Mouse (Mus musculus) layer of hippocampus, adult 8-10 months (tissue): ENCODE data around the gene C1ql1. TPM values are rescaled to one million over a fixed set of nuclear protein-coding genes. Genes with fewer than 3 reads are reported as not detected.

Experiments used
- DNase-seq, 2 experiments: peaks; one replicate each; pipeline ENCODE4 v3.0.0; 2022; ENCODE audit warnings: low spot score in 2 of 2
- total RNA-seq, 4 experiments: library from RNA; stranded (reverse); gene quantifications; 2 replicates each; pipeline ENCODE4 v1.2.4; 2022

The C1ql1 gene
- total RNA-seq, 4 experiments from 2014 or later, result 13.9 to 19.7 (median 16.6) TPM

DNA sequence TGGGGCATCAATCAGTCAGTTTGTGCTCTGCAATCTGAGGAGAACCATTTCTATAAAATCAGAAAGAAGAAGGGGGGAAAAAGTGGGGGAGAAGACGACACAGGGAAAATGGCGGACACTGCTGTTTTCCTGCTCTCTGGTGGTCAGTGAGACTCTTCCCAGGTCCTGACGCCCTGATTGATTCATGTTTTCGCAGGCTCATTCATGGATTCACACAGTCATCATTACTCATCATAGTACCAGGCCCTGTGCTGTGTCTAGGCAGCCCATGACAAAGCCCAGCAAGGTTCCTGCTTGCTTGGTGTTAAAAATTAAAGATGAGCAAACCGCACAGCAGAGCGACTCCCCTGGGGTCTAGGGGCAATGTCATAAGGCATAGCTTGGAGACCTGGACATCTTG, 11.9 kb upstream of the C1ql1 start:
- DNase-seq, result no peak

DNA sequence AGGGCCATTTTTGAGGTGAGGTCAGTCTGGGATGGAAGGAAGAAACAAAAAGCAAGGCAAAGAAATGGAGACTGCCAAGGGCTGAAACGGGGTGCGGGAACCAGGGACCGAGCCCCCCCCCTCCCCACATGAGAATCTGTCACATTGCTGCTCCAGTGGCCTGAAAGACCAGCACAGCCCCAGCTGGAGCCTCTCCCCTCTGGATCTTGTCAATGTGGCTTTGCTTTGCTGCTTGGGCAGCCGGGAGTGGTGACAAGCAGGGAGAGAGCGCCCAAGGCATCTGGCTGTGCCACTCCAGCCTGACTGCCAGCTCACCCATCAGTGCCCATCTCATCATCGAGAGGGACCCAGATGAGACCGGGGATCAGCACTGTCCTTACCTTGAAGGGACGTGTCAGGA, 11.2 kb upstream of the C1ql1 start:
- no peak for DNase-seq

DNA sequence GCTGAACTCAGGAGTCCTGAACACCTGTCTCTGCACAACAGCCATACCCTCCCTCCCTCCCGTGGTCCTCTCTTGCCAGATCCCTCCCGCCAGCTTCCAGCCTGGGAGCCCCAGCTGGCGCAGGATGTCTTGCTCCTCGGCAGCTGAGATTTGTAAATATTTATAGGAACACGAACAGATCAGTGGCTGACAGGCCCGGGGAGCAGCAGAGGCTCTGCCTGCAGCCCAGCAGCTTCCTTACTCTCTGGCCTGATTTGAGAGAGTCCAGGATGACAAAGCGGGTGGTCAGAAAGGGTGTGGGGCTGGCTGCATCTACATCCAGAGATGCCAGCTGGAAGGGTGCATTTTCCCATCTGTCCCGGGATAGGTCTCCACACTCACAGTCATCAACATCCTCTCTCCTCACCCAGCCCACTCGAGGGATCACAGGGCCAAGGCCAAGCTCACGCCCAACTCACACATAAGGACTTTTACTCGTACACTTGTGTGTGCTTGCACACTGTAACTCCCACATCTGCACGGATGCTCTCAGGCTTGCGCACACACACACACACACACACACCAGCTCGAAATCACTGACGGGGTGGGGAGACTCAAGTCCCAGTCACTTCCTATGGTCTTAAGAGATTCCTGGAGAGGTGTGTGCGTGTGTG, 10.6 kb upstream of the C1ql1 start:
- DNase-seq, result no peak

DNA sequence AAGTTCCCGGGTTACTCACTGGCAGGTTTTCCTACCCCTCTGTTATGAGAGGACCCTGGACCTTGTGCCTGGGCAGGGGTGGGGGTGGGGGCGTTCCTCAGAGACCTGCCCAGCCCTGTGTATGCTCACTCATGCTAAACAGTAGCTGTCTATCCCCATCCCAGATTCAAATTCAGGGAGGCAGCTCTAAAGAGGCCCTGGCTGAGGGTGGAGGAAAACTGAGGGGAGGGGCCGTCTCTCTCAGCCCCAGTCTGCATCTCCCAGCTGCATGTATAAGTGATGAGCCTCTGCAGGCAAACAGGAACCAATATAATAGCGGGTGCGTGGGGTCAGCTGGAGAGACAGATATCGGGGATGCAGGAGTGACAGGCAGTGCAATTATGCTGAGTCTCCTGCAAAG, 6.4 kb upstream of the C1ql1 start:
- no peak for DNase-seq

DNA sequence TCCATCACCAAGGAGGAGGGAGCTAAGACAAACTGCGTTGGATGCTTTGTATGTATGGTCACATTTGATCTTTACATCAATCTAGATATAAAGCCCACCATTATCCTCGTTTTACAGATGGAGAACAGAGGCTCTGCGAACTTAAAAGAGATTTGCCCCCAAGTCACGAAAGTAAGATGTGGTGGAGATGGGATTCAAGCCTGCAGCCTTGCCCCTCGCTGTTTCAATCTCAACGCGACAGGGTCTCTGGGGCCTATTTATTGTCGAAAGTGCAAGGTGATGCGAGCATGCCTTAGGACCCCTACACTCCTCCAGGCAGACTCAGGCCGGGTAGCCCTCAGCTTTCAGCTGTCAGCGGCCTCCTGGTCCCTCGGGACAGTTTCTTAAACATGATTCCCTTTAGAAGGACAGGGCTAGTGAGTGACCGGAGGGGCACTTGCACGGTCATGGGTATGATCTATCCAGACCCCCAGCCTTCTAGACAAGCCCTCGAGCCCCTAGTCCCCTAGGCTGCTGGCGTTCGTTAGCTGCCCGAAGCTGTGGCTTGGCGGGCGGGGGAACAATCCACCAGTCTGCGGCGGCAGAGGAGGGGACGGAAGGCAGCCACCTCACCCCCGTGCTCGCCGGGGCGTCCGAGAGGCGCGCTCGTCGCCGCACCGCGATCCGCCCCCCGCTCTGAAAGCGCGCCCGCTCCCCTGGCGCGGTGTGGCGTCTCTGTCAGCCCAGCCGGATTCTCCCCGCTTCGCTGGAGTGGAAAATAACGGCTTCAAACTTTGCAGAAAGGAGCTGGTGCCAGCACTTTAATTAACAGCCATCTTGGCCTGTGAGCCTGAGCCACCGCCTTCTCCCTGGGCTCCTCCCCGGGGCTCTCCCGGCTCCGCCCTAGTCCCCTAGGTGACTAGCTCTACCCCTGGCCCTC, 1.8 kb upstream of the C1ql1 start:
- peak in 1 of 2 experiments; percentile 29 for DNase-seq

DNA sequence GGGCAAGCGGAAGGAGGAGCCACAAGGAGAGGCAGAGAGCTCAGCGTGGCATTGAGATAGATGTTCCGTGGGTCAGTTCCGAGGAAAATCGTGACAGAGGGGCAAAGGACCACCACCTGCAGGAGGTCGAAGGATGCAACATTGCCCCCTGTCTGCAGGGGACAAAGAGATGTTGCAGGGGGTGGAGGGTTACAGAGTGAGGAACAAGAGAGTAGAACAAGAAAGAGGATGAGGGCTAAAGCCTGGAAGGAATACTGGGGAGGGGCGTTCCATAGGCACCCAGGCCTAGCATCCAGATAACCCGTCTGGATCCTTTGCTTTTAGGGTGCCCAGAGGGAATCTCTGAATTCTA, 480 bp upstream of the C1ql1 start:
- DNase-seq, result no peak

DNA sequence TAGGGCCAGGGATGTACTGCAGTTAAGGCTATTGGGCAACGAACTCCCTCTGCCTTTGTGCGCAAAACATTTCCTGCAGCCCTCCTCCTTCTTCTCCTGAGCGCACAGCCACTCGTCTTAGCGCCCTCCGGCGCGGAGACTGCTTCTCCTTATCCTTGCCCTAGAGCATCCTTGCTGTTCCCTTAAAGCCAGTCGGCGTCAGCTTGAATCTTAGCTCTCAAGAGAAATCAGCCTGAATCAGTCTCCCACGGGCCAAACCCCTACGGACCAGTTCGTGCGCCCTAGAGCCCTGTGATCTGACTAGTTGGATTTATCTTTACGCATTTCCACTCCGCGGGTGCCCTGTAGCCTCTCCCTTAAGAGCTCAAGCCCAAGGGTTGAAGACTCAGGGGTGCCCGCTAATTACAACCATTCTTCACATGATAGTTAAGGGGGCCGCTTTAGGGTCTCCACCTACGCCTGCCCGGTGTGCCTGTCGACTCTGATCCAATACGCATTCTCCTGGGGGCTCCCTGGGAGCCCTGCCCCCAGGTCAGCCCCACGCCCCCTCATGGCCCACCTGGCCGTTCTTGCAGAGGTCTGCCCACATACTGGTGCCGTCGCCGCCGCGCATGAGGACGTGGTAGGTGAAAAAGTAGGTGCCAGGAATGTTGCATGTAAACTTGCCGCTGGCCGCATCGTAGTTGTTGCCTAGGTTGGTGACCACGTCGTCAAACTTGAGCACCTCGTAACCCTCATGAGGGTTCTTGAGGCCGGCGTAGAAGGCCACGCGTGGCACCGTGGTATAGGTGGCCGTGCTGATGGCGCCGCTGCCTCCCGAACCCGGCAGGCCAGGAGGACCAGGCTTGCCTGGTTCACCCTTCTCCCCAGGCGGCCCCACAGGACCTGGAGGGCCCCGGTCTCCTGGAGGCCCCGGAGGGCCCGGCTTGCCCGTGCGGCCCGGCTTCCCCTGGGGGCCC, 903 bp downstream of the C1ql1 start:
- no peak for DNase-seq

DNA sequence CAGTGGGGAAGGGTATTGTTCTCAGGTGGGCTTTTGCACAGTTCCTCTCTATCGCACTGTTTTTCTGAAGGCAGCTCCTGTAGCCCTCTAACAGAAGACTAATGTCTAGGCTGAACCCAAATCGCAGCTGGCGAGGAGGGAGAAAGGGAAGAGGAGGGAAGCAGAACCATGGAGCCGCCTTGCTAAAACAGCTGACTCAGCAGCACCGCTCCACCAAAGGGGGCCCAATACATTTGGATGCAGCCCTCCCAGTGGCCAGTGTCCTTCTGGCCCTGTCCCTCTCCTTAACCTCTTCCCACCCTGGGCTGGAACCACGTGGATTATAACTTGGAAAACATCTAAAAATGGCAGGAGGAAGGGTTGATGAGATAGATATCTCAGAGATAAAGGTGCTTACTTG, 5.3 kb downstream of the C1ql1 start:
- DNase-seq, result no peak

DNA sequence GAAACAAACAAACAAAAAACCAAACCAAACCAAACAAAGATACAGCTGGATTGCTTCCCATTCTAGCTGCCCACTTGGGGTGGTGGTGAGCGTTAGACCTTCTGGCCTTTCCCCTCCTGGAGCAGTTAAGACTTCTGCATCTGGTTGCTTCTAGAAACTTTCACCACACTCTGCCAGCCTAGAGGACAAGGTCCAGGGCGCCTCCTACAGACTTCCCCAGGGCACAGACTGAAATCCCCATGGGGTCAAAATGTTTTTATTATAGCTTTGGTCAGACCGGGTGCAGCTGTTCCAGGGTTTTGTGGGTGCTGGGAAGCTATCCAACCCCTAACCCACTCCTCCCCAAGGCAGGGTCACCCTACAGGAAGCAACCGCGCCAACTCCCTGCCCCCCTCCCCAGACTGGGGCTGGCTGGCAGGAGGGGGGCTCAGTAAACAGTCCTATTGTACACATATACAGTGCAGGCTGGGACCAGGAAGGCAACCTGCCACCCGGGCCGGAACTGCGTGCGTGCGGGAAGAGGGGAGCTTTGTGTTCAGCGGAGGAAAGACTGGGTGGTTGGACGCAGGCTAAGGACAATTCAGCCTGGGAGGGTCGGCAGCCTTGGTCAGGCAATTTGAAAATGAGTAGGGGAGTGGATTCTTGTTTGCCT, 7.3 kb downstream of the C1ql1 start:
- no peak for DNase-seq

DNA sequence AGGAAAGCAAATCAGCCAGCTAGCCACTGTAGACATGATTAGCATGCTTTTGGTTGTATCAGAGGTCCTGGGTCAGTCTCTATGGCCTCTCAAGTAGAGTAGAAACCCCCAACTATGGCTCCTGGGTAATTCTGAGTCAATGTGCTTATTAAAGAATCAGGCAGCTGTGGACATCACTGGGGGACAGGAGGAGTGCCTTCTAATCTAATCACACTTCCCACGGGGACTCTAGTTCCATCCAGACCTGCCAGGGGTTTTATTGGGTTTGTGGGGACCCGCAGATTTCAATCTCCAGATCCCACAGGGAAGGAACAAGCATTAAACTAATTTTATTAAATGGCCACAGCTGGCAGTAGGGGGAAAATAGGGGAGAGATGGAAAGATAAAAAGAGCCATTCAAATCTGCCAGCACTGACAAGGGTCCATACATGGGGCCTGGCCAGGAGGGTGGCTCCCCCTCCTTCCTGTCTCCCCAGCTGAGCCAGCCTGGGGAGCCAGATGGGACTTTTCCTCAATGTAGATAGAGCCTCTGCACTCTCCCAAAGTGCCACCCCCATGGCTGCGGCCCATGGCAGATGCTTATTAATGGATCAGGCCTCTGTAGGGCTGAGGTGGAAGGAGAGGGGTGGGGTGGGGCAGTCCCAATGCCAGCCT, 8.8 kb downstream of the C1ql1 start:
- no peak for DNase-seq

DNA sequence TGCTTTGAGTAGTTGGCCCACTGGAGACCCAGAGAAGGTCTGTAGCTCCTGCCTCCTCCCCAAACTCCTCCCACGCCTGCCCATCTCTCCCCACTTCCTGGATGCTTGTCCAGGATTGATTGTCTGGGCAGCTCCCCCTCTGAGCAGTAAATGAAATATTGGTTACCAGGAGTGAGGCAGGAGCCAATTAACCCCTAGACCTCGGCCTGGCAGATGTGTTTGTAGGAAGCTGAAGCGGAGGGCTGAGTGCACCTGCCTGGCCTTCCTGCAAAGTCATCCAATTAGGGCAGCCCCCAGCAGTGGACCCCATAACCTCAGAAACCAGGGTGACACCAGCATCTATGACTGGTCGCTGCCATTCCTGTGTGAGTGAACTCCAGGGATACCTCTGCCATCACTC, 10.2 kb downstream of the C1ql1 start:
- no peak for DNase-seq

DNA sequence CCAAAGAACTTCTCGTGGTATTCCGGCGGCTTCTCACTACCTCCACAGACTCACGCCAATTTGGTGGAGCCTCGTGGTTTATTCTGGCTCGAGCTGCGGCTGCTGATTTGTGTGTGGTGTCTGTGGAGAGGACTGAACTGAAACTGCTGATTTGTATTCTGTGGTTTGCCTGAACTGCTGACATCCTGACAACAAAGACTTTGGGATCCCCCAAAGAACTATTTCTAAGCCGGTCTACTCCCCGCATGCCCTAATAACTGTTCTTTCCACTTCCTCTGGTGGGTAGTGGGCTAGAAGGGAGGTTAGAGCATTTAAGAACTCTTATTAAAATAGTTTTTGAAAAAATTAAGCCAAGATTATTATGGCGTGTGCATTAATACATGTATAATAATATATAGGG, 15.8 kb downstream of the C1ql1 start:
- no peak for DNase-seq

DNA sequence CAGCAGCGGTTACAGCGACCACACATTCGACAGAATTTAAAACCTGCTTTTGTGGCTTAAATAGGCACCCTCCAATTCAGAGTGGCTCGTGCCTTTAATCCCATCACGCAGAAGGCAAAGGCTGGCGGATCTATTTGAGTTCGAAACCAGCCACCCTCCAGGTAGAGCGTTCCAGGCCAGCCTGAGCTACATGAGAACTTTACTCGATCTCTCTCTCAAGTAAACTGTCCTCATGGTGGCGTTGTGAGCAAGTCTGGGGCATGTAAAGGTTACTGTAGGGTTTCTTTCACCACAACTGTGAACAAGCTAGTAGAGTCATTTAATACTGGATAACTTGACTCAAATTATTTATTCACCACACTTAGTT, 21.2 kb downstream of the C1ql1 start:
- no peak for DNase-seq

DNA sequence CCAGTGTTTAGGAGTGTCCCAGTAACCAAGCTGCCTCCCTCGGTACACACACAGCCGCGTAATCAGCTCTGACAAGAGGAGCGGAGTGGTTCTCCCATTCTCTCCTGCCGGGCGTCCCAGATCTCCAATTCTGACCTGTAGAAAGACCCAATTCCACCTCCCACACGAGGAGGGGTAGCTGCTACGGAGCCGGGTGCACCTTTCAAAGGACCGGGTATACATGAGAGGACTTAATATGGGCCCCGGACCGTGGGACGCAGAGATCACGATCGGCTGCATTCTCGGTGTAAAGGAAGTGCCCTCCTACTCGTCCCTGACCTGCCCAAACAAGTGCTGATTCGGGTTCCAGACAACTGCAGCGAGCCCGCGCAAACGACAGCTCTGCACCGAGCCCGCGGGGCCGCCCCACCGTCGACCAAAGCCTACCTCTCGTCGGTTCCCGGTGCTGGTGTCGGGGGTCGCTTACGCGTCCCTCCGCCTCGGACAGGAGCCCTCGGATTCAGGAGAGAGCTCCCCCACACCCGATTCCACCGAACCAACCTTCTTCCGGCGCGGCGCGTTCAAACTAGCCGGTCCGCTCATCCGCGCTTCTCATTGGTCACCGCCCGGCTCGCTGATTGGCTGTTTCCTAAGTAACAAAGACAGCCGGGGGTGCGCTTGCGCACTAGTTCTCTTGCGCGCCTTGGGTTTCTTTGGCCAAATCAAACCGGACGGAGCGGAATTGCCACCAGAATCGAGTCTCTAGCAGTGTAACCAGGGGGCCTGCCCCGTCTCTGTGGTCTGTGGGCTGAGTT, 21.7 kb downstream of the C1ql1 start, which contains the start of gene Kif18b:
TSS of gene Kif18b (minus strand) at position 568 of the 794 bp plus-strand sequence.
- DNase-seq, result peak; percentile 91 to 94

DNA sequence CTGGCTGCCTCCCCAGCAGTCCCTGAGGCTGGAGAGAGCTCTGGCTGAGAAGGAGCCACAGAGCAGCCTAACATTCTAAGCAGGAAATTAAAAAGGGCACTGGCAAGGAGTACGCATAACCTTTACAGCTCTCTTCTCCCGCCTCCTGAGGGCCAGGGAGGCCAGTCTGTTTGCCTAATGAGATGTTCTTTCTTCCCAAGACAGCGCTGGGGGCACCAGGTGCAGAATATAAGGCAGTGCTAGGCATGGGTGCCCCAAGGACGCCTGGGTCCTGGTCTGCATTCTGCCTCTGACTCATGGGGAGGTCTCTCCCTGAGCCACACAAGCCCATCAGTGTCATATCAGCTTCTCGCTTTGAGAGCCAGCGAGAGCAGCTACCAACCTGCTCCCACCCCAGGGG, 25.0 kb downstream of the C1ql1 start:
- DNase-seq, result no peak

DNA sequence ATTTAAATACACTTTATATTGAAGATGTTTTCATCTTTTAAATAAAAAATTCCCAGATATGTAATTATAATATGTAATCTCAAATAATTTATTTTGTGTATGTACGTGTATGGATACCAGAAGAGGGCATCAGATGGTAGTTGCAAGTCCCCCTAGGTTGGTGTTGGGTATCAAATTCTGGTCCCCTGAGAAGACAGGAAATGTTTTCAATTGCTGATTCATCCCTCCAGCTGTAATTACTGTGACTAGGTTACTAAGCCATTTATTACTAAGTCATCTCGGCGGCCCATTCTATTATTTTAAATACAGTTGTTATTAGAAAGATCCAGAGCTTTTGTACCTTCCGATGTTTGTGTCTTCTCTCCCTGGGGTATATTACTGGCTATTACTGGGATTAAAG, 28.4 kb downstream of the C1ql1 start:
- DNase-seq, result no peak

DNA sequence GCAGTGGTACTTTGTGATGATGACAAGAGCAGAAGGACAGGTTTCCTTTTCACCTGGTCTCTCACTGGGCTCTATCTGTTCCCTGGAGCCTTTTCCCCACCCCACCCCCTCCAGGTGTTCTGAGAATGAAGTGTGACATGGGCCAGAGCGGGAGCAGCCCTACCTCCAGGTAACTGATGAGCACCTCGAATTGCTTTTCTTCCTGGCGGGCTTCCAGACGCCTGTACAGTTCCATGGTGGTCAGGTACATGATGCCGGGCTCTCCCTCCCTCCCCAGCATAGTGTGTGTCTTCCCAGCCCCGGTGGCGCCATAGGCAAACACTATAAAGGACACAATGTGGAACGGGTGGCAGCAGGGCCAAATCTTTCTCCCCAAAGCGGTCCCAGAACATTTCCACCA, 31.1 kb downstream of the C1ql1 start:
- no peak for DNase-seq

DNA sequence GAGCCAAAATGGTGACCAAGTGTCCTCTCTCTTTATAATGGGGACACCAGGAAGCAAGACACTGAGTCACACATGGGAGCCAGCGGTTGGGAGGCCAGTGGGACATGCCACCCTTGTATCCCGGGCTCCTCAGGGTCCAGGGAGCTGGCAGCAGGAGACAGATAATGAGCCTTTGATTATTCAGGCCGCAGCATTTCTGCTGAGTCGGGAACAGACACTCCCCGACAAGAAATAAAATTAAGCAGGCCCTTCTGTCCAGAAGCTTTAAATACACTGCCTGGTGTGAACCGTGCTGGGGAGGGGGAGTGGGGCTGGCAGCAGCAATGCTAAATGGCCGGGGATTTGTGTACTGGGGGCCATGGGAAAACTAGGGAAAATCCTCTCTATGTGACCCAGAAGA, 35.1 kb downstream of the C1ql1 start:
- DNase-seq, result no peak

DNA sequence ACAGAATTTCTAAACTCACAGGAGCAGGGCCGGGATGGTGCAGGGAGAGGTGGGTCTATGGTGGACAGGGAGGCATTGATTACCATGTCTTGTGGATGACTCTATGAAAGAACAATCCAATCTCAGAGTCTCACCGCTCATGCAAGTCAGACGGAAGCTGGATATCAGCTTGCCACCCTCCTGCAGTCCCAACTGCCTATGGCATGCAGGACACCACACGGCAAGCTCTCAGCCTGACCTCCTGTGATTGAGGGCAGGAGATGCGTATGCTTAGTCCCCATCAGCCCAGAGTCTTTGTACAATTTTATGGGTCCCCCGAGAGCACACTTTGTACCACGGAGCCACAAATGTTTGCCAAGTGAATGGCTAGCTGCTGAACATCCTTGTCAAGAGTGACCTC, 42.8 kb downstream of the C1ql1 start:
- no peak for DNase-seq

DNA sequence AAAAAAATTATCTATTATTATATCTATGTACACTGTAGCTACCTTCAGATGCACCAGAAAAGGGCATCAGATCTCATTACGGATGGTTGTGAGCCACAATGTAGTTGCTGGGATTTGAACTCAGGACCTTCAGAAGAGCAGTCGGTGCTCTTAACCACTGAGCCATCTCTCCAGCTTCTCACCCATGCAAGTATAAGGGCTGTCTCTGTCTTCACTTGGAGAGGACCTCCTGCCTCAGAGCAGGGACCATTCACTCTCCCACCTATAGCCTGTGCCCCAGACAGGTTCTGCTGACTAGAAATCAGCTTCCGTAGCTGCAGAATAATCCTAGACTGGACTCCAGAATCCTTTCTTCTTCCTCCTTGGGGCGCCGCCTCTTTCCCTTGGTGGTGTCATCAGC, 44.4 kb downstream of the C1ql1 start:
- no peak for DNase-seq
